Mouse (Mus musculus) stomach, embryonic 14.5 days (tissue): ENCODE results near the gene Slc9a9. TPM values are rescaled to one million over a fixed set of nuclear protein-coding genes. Genes with fewer than 3 reads are reported as not detected.

Experiments used
- ATAC-seq: fragments of 200-750 bp; cut with Nextera tagmentation; 2 replicates; pipeline ENCODE4 v1.8.0; 2017; ENCODE audit warnings: low read depth, moderate TSS enrichment; ENCODE audit not compliant: insufficient number of reproducible peaks, insufficient read depth, low FRiP score
- H3K27ac ChIP-seq: fragments of 300-500 bp; sonication (generic); 2 replicates; pipeline ENCODE4 v1.5.1; 2014; ENCODE audit warnings: mild to moderate bottlenecking, low read length, moderate library complexity, mixed read lengths
- H3K27me3 ChIP-seq: fragments of 300-500 bp; sonication (generic); 2 replicates; pipeline ENCODE4 v1.6.1; 2014; ENCODE audit warnings: low read length, control low read depth, mixed read lengths; ENCODE audit not compliant: control insufficient read depth, insufficient read depth
- H3K36me3 ChIP-seq: fragments of 300-500 bp; sonication (generic); 2 replicates; pipeline ENCODE4 v1.6.1; 2014; ENCODE audit warnings: mild to moderate bottlenecking, control low read depth, low read length, moderate library complexity, mixed read lengths; ENCODE audit not compliant: control insufficient read depth, insufficient read depth
- H3K4me1 ChIP-seq: fragments of 300-500 bp; sonication (generic); 2 replicates; pipeline ENCODE4 v1.6.1; 2014; ENCODE audit warnings: low read length, control low read depth, mixed read lengths; ENCODE audit not compliant: control insufficient read depth, insufficient read depth
- H3K4me2 ChIP-seq: fragments of 300-500 bp; sonication (generic); replicated peaks from 2 replicates; pipeline ENCODE4 v1.6.1; 2014; ENCODE audit warnings: low read depth, low read length, control low read depth
- H3K4me3 ChIP-seq: fragments of 300-500 bp; sonication (generic); 2 replicates; pipeline ENCODE4 v1.5.1; 2014; ENCODE audit warnings: low read depth, low read length, control low read depth
- H3K9ac ChIP-seq: fragments of 300-500 bp; sonication (generic); replicated peaks from 2 replicates; pipeline ENCODE4 v1.6.1; 2014; ENCODE audit warnings: low read depth, mild to moderate bottlenecking, control low read depth, low read length, moderate library complexity, mixed read lengths
- H3K9me3 ChIP-seq: fragments of 300-500 bp; sonication (generic); 2 replicates; pipeline ENCODE4 v1.6.1; 2016; ENCODE audit warnings: low read depth, low read length, control low read depth; ENCODE audit not compliant: control insufficient read depth
- WGBS: fragments of 180-500 bp; shearing (Covaris S2); extraction: QIAGEN DNeasy Blood & Tissue Kit; methylation state at CpG from one replicate; pipeline ENCODE4 v1.1.7; 2014; 5-methylcytosine and 5-hydroxymethylcytosine counted together
- polyA plus RNA-seq: library from polyadenylated mRNA; unstranded; fragments of >200 nt; fragmentation: Nextera tagmentation; extraction: Ambion mirVana; gene quantifications from 2 replicates; pipeline ENCODE4 v1.2.1, GENCODE M21; 2014

The Slc9a9 gene
- polyA plus RNA-seq, 1 experiment from 2014 or later = 4.2 TPM

DNA sequence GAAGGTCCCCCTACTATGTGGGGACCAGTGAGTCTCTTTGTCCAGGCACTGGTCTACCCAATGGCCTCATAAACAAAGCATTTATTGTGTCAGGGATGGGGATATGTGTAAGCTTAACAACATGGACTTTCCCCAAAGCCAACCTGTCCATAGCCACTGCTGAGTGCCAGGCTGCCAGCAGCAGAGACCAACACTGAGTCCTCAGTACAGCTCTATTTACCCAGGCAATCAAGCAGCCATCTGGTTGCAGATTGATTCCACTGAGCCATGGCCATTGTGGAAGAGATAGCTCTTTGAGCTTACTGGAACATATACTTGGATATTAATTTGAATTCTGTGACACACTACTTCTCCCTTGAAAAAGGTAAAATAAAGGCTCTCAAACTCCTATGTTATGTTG lies 570.2 kb downstream of the Slc9a9 start:
- no peak for ATAC-seq
- Histone ChIP-seq H3K4me3 (no peak overlapping the region), H3K9ac (no peak overlapping the region), H3K27me3 (no peaks in the 10 kb centered on the region), H3K9me3 (no peaks in the 10 kb centered on the region), H3K4me1 (no peaks in the 10 kb centered on the region), H3K36me3 (no peaks in the 10 kb centered on the region), H3K4me2 (no peak overlapping the region), H3K27ac (no peak overlapping the region)

DNA sequence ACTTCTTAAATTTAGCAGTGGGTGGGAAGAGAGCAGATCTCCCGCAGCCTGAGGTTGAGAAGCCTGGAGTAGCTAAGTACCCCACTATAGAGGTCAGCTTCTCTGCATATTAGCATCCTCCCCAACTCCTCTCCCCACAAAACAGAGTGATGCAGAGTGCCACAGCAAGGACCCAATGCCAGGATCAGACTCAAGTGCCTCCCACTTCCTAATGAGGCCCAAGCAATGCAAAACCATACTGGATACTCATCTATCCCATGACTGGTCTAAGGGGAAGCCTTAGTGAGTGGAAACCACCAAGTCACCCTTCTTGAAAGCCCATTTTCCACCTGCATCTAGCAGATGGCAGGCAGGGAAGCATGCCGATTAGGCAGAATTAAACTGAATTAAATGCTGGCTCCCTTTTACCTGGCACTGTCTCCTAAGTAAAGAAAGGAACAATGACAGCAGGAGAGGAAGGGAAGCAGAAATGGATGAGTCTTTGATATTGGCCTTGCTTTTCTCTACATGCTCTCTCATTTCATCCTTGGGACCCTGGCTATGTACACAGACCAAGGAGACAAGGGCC lies 573.0 kb downstream of the Slc9a9 start:
- Histone ChIP-seq H3K27ac (no peak overlapping the region), H3K4me2 (no peak overlapping the region), H3K27me3 (no peaks in the 10 kb centered on the region), H3K36me3 (no peaks in the 10 kb centered on the region), H3K4me3 (no peak overlapping the region), H3K4me1 (no peaks in the 10 kb centered on the region), H3K9me3 (no peaks in the 10 kb centered on the region), H3K9ac (no peak overlapping the region)
- 97% methylated on average over 2 of the region's 2 CpGs for WGBS
- no peak for ATAC-seq

DNA sequence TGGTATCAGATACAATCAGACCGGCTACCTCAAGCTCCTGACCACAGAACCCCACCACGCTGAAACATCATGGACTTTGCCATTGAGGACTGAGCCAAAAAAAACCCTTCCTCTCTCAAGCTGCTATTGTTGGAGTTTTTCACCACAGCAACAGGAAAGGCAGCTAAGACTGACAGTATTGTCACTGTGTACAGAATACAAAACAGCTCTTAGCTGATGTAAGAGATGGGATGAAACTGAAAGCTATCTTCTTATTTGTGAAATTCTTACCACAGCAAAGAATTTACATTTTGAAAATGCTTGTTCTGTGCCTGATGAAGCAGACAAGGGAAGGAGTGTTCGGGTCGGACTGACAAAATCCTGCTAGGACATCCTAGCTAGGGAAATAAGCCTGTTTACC lies 584.5 kb downstream of the Slc9a9 start:
- Histone ChIP-seq H3K27me3 (no peaks in the 10 kb centered on the region), H3K4me1 (no peaks in the 10 kb centered on the region), H3K36me3 (no peaks in the 10 kb centered on the region), H3K27ac (no peak overlapping the region), H3K9ac (no peak overlapping the region), H3K4me3 (no peak overlapping the region), H3K4me2 (no peak overlapping the region), H3K9me3 (no peaks in the 10 kb centered on the region)
- WGBS = 84% methylated on average over 4 of the region's 4 CpGs
- ATAC-seq = no peak

DNA sequence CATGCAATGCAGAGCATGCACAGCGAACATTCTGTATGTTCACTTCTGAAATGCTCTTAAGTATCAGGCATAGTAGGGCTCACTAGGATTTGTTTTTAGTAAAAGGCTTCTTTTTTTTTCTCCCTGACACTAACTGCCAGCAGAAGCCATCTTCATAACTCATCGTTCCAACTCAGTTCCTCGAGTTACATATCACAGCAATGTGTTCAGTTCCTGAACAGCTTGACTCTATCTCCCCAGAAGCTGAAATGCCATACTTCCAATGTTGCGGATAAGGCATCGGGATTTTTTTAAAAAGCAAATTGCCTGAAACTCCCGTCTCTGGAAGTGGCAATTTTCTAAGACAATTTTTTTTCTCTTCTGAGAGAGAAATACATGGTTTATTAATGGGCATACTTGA lies 586.1 kb downstream of the Slc9a9 start:
- ATAC-seq = no peak
- H3K4me1 ChIP-seq = no peaks in the 10 kb centered on the region
- WGBS = 58% methylated on average over 6 of the region's 6 CpGs

DNA sequence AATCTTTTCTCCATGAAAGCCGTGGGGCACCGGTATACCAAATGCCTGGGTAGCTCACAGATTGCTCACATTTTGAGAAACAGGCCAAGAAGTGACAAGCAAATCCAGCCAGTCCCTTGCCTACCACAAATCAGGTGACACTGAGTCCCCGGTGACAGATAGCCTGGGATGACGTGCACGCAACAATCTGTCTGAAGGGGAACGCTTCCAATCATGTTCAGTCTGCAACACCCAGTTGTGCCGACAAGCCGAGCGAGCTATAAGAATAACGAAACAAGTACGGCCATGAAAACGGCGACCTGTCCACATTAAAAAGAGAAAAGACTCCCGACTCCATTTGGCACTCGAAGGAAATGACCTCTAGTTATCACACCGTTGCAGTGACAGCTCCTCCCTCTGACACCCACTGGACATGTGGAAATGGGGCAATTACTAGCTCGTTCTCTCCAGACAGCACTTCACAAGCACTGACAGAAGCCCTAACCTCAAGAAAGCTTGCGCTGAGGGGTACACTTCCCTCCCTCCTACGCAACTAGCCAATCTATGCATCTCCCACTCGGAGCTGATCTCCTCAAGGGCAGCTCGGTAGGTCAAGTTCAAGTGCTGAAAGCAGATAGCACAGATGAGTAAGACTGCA lies 587.1 kb downstream of the Slc9a9 start:
- Histone ChIP-seq H3K27ac (no peak overlapping the region), H3K4me1 (no peaks in the 10 kb centered on the region), H3K27me3 (no peaks in the 10 kb centered on the region), H3K9me3 (no peaks in the 10 kb centered on the region), H3K9ac (no peak overlapping the region), H3K36me3 (no peaks in the 10 kb centered on the region), H3K4me2 (no peak overlapping the region), H3K4me3 (no peak overlapping the region)
- 81% methylated on average over 21 of the region's 21 CpGs for WGBS
- ATAC-seq = no peak

More for the DNA sequence above, 586.1 kb downstream of the Slc9a9 start:
- Histone ChIP-seq H3K9me3 (no peaks in the 10 kb centered on the region), H3K36me3 (no peaks in the 10 kb centered on the region), H3K27ac (no peak overlapping the region), H3K4me2 (no peak overlapping the region), H3K4me3 (no peak overlapping the region), H3K27me3 (no peaks in the 10 kb centered on the region), H3K9ac (no peak overlapping the region)

DNA sequence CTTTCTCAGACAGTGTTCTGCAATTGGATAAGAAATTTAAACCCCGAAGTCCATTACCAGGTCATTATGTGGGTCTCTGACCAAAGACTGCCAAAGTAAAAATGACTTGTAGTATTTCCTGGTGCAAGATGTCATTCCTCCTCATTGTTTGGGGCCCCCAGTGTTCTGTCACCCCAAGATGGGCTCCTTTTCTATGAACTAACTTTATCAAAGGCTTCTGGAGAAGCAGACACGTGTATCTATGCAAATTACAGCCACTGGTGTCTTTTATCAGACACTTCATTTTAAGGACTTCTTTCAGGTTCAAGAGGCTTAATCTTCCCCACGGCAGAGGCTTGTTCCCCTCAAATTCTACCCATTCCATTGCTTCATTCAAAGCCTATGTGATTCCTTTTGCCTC lies 593.1 kb downstream of the Slc9a9 start:
- H3K4me3 ChIP-seq = no peak overlapping the region
- H3K4me2 ChIP-seq = no peak overlapping the region
- H3K4me1 ChIP-seq = no peaks in the 10 kb centered on the region
- H3K36me3 ChIP-seq = no peaks in the 10 kb centered on the region
- no peak overlapping the region for H3K9ac ChIP-seq
- no peaks in the 10 kb centered on the region for H3K27me3 ChIP-seq
- WGBS = 50% methylated on average over 3 of the region's 3 CpGs
- no peaks in the 10 kb centered on the region for H3K9me3 ChIP-seq
- ATAC-seq = no peak
- no peak overlapping the region for H3K27ac ChIP-seq

DNA sequence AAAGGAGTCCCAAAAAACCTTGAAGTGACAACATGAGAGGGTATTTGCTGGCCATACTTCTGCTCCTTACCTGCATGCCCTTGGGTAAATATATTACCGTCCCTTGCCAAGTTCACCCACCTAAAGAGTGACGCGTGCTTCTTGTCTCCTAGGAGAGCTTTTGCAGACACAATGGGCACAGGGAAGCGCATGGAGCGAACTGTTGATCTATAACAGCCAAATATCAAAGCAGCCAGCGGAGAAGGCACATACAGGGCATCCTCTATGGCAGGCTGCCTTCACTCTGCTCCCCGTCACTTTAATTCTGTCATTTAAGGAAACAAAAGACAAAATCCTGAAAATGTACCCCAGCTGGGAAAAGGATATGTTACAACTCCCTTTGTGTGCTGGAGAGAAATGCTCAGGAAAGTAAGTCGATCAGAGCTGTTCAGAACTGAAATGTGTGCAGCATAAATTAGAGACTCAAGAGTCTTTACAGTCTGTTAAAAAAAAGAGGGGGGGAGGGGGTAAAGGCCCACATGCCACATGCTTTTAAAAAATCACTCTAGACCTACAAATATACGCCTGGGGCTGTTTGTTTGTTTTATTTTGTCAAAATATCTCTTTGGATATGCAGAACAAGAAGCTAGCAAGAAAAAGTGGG lies 594.3 kb downstream of the Slc9a9 start:
- H3K4me2 ChIP-seq = no peak overlapping the region
- no peak overlapping the region for H3K9ac ChIP-seq
- H3K4me3 ChIP-seq = no peak overlapping the region
- H3K27me3 ChIP-seq = no peaks in the 10 kb centered on the region
- 76% methylated on average over 9 of the region's 9 CpGs for WGBS
- no peaks in the 10 kb centered on the region for H3K4me1 ChIP-seq
- H3K36me3 ChIP-seq = no peaks in the 10 kb centered on the region
- H3K9me3 ChIP-seq = no peaks in the 10 kb centered on the region
- no peak for ATAC-seq
- H3K27ac ChIP-seq = no peak overlapping the region

DNA sequence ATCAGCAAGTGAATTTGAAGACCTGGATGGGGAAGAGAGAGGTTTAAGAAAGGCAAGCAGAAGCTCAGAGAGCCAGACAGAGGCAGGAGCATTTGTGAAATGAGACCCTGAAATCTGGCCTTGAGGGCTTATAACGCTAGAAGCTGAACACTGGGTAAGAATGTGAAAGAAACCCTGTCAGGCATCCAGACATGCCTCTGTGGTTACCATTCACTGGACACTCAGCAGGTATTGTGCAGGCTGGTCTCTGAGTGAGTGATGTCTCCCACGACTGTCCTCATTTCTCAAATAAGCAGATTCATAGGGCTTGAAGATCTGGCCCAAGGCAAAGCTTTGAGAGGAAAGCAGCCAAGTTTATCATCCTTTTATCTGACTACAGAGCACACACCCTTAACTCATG lies 596.5 kb downstream of the Slc9a9 start:
- Histone ChIP-seq H3K9ac (no peak overlapping the region), H3K27me3 (no peaks in the 10 kb centered on the region), H3K27ac (no peak overlapping the region), H3K9me3 (no peaks in the 10 kb centered on the region), H3K36me3 (no peaks in the 10 kb centered on the region), H3K4me1 (no peaks in the 10 kb centered on the region), H3K4me3 (no peak overlapping the region), H3K4me2 (no peak overlapping the region)
- ATAC-seq = no peak
- WGBS = 49% methylated on average over 2 of the region's 2 CpGs
